Mouse (Mus musculus) layer of hippocampus, postnatal 25 days (tissue): Measurements from ENCODE around the gene Psmb3. TPM values are rescaled to one million over a fixed set of nuclear protein-coding genes. Genes with fewer than 3 reads are reported as not detected.
"Not testable (repeated sequence)": the region's sequence is repeated elsewhere in the genome, so short reads cannot be mapped to it uniquely, and the experiment has no call there.

Source experiments
- DNase-seq, 2 experiments: peaks; one replicate each; pipeline ENCODE4 v3.0.0; 2022; ENCODE audit warnings: mixed read lengths in 2 of 2, low spot score in 1 of 2; ENCODE audit errors: extremely low spot score in 1 of 2
- total RNA-seq, 2 experiments: library from RNA; stranded (reverse); gene quantifications; 2 replicates each; pipeline ENCODE4 v1.2.3; 2021

Psmb3 gene
- total RNA-seq, 2 experiments from 2014 or later = 125 to 144 TPM

GRCm38 (mm10) chr11:97714784-97715760, 11.9 kb downstream of the Psmb3 start:
- DNase-seq = no peak

GRCm38 (mm10) chr11:97716021-97716420, 12.8 kb downstream of the Psmb3 start:
- no peak for DNase-seq

- no peak for DNase-seq
Measured at GRCm38 (mm10) chr11:97717369-97718280, 14.4 kb downstream of the Psmb3 start.

GRCm38 (mm10) chr11:97718281-97718860, 15.2 kb downstream of the Psmb3 start:
- no peak for DNase-seq

- DNase-seq = no peak
Measured at GRCm38 (mm10) chr11:97719041-97719440, 15.8 kb downstream of the Psmb3 start.

GRCm38 (mm10) chr11:97721338-97721737, 18.1 kb downstream of the Psmb3 start:
- no peak for DNase-seq

GRCm38 (mm10) chr11:97723709-97724108, 20.5 kb downstream of the Psmb3 start:
- no peak for DNase-seq

- no peak for DNase-seq
Measured at GRCm38 (mm10) chr11:97728311-97728710, 25.1 kb downstream of the Psmb3 start.

- no peak for DNase-seq
Measured at GRCm38 (mm10) chr11:97728730-97729129, 25.5 kb downstream of the Psmb3 start.

- DNase-seq = no peak
Measured at GRCm38 (mm10) chr11:97733689-97734088, 30.5 kb downstream of the Psmb3 start.

GRCm38 (mm10) chr11:97734810-97735209, 31.6 kb downstream of the Psmb3 start:
- not testable (repeated sequence) for DNase-seq

- no peak for DNase-seq
Measured at GRCm38 (mm10) chr11:97736645-97737044, 33.4 kb downstream of the Psmb3 start.

GRCm38 (mm10) chr11:97737600-97737999, 34.4 kb downstream of the Psmb3 start:
- no peak for DNase-seq

- no peak for DNase-seq
Measured at GRCm38 (mm10) chr11:97738703-97739102, 35.5 kb downstream of the Psmb3 start.

- no peak for DNase-seq
Measured at GRCm38 (mm10) chr11:97739155-97739554, 36.0 kb downstream of the Psmb3 start.

GRCm38 (mm10) chr11:97740190-97740589, 37.0 kb downstream of the Psmb3 start:
- DNase-seq = no peak

GRCm38 (mm10) chr11:97742157-97742556, 39.0 kb downstream of the Psmb3 start:
- no peak for DNase-seq

GRCm38 (mm10) chr11:97742591-97742990, 39.4 kb downstream of the Psmb3 start:
- no peak for DNase-seq

GRCm38 (mm10) chr11:97743423-97743822, 40.2 kb downstream of the Psmb3 start:
- DNase-seq = no peak

- DNase-seq = no peak
Measured at GRCm38 (mm10) chr11:97744063-97744717, 41.0 kb downstream of the Psmb3 start, which contains the start of gene Pip4k2b. Gene Pip4k2b (minus strand): TSS chr11:97744704.
